Mouse (Mus musculus): ENCODE results near the gene Mknk2. TPM values are rescaled to one million over a fixed set of nuclear protein-coding genes. Genes with fewer than 3 reads are reported as not detected.
A peak's percentile ranks its signal among the peaks of the same experiment; 100 is the strongest.

The Mknk2 gene
- polyA plus RNA-seq, 1 experiment from 2014 or later: 110 TPM

- DNase-seq (peak; percentile 97), ATAC-seq (ENCODE audit: insufficient read depth) (peak; percentile 91)
- Histone ChIP-seq H3K4me2 (peak overlapping the region; percentile 80), H3K9ac (peak overlapping the region; percentile 62), H3K4me1 (ENCODE audit: insufficient read depth) (peaks cover 12% of the 10 kb centered on the region), H3K36me3 (ENCODE audit: insufficient read depth) (peaks cover 27% of the 10 kb centered on the region), H3K27me3 (ENCODE audit: insufficient read depth, low read length) (no peaks in the 10 kb centered on the region), H3K4me3 (ENCODE audit: low read depth, low read length) (peak overlapping the region; percentile 59), H3K9me3 (ENCODE audit: low read depth, low read length) (no peaks in the 10 kb centered on the region), H3K27ac (ENCODE audit: low read depth) (peak overlapping the region; percentile 58)
- peak; percentile 18; the same call in 1 of the 2 replicates for TF ChIP-seq CTCF (IDR thresholded peaks at IDR 0.05; ENCODE audit: low read depth)
- 1% methylated on average over 47 of the region's 47 CpGs for WGBS
These were observed 24.9 kb upstream of the Mknk2 start for GRCm38 (mm10) chr10:80702536-80703390.

GRCm38 (mm10) chr10:80701721-80702535 is 24.0 kb upstream of the Mknk2 start, which contains the start of the genes Mob3a and Izumo4:
Gene Mob3a (minus strand): TSS chr10:80701977.
Gene Izumo4 (plus strand): TSS chr10:80702184.
- Histone ChIP-seq H3K9me3 (ENCODE audit: low read depth, low read length) (no peaks in the 10 kb centered on the region), H3K9ac (peak within 1 kb of the TSS; percentile 68), H3K27me3 (ENCODE audit: insufficient read depth, low read length) (no peaks in the 10 kb centered on the region), H3K4me3 (ENCODE audit: low read depth, low read length) (peak within 1 kb of the TSS; percentile 59), H3K4me2 (peak within 1 kb of the TSS; percentile 80), H3K36me3 (ENCODE audit: insufficient read depth) (peaks cover 19% of the 10 kb centered on the region), H3K4me1 (ENCODE audit: insufficient read depth) (peaks cover 12% of the 10 kb centered on the region), H3K27ac (ENCODE audit: low read depth) (peak within 1 kb of the TSS; percentile 58)
- peak; percentile 97 for ATAC-seq (ENCODE audit: insufficient read depth)
- TF ChIP-seq CTCF (IDR thresholded peaks at IDR 0.05; ENCODE audit: low read depth): peak; percentile 24; the same call in 1 of the 2 replicates
- DNase-seq: peak; percentile 99
- under 1% methylated on average over 59 of the region's 59 CpGs for WGBS

GRCm38 (mm10) chr10:80700732-80701131 is 22.8 kb upstream of the Mknk2 start:
- ATAC-seq (ENCODE audit: insufficient read depth): no peak
- no peak for TF ChIP-seq CTCF (IDR thresholded peaks at IDR 0.05; ENCODE audit: low read depth)
- H3K9ac ChIP-seq: peak overlapping the region; percentile 68
- peak overlapping the region; percentile 59 for H3K4me3 ChIP-seq (ENCODE audit: low read depth, low read length)
- WGBS: 36% methylated on average over 4 of the region's 4 CpGs
- H3K36me3 ChIP-seq (ENCODE audit: insufficient read depth): peaks cover 7% of the 10 kb centered on the region; the same call in 1 of the 2 replicates
- H3K9me3 ChIP-seq (ENCODE audit: low read depth, low read length): no peaks in the 10 kb centered on the region
- H3K27me3 ChIP-seq (ENCODE audit: insufficient read depth, low read length): no peaks in the 10 kb centered on the region
- H3K27ac ChIP-seq (ENCODE audit: low read depth): no peak overlapping the region
- H3K4me2 ChIP-seq: peak overlapping the region; percentile 80
- no peak for DNase-seq
- H3K4me1 ChIP-seq (ENCODE audit: insufficient read depth): peaks cover 17% of the 10 kb centered on the region

GRCm38 (mm10) chr10:80700038-80700504 is 22.2 kb upstream of the Mknk2 start:
- WGBS: 82% methylated on average over 7 of the region's 7 CpGs
- Histone ChIP-seq H3K9me3 (ENCODE audit: low read depth, low read length) (no peaks in the 10 kb centered on the region), H3K4me2 (peak overlapping the region; percentile 80), H3K4me1 (ENCODE audit: insufficient read depth) (peaks cover 22% of the 10 kb centered on the region), H3K9ac (no peak overlapping the region), H3K27me3 (ENCODE audit: insufficient read depth, low read length) (no peaks in the 10 kb centered on the region), H3K27ac (ENCODE audit: low read depth) (no peak overlapping the region), H3K4me3 (ENCODE audit: low read depth, low read length) (peak overlapping the region; percentile 59; the same call in 1 of the 2 replicates), H3K36me3 (ENCODE audit: insufficient read depth) (0 out of 2 replicates have a peak, but pooled peaks cover 5% of the 10 kb centered on the region)
- ATAC-seq (ENCODE audit: insufficient read depth) (no peak), DNase-seq (no peak)
- TF ChIP-seq CTCF (IDR thresholded peaks at IDR 0.05; ENCODE audit: low read depth): no peak

- Histone ChIP-seq H3K4me2 (no peak overlapping the region), H3K27me3 (ENCODE audit: insufficient read depth, low read length) (no peaks in the 10 kb centered on the region), H3K9ac (no peak overlapping the region), H3K4me3 (ENCODE audit: low read depth, low read length) (no peak overlapping the region), H3K27ac (ENCODE audit: low read depth) (no peak overlapping the region), H3K36me3 (ENCODE audit: insufficient read depth) (peaks cover 16% of the 10 kb centered on the region; the same call in 1 of the 2 replicates), H3K9me3 (ENCODE audit: low read depth, low read length) (no peaks in the 10 kb centered on the region), H3K4me1 (ENCODE audit: insufficient read depth) (peaks cover 22% of the 10 kb centered on the region)
- WGBS: 87% methylated on average over 9 of the region's 9 CpGs
- no peak for ATAC-seq (ENCODE audit: insufficient read depth)
- no peak for DNase-seq
- TF ChIP-seq CTCF (IDR thresholded peaks at IDR 0.05; ENCODE audit: low read depth): no peak
These were observed 20.7 kb upstream of the Mknk2 start for GRCm38 (mm10) chr10:80698605-80699004.

- no peaks in the 10 kb centered on the region for H3K9me3 ChIP-seq (ENCODE audit: low read depth, low read length)
- H3K27ac ChIP-seq (ENCODE audit: low read depth): no peak overlapping the region
- H3K4me3 ChIP-seq (ENCODE audit: low read depth, low read length): no peak overlapping the region
- TF ChIP-seq CTCF (IDR thresholded peaks at IDR 0.05; ENCODE audit: low read depth): no peak
- ATAC-seq (ENCODE audit: insufficient read depth): no peak
- no peak overlapping the region for H3K4me2 ChIP-seq
- no peak overlapping the region for H3K9ac ChIP-seq
- 66% methylated on average over 9 of the region's 9 CpGs for WGBS
- H3K27me3 ChIP-seq (ENCODE audit: insufficient read depth, low read length): no peaks in the 10 kb centered on the region
- no peak for DNase-seq
- peaks cover 22% of the 10 kb centered on the region for H3K4me1 ChIP-seq (ENCODE audit: insufficient read depth)
- peaks cover 19% of the 10 kb centered on the region; the same call in 1 of the 2 replicates for H3K36me3 ChIP-seq (ENCODE audit: insufficient read depth)
These were observed 19.9 kb upstream of the Mknk2 start for GRCm38 (mm10) chr10:80697812-80698211.

Data from lung, embryonic 14.5 days (tissue).